Mouse (Mus musculus) ovary, postnatal 36 days (tissue): ENCODE data around the gene Lnx1.

Experiments
- DNase-seq: peaks from one replicate; pipeline ENCODE4 v3.0.0; 2022; ENCODE audit warnings: low spot score, mixed read lengths

The Lnx1 gene

GRCm38 (mm10) chr5:74702766-74703165, at the start of gene Lnx1:
Gene Lnx1, minus strand, starts transcription at chr5:74702912.
- peak; percentile 20 for DNase-seq

- no peak for DNase-seq
Observed at GRCm38 (mm10) chr5:74750501-74750900, 47.8 kb upstream of the Lnx1 start.

- no peak for DNase-seq
Observed at GRCm38 (mm10) chr5:74747476-74747875, 44.8 kb upstream of the Lnx1 start.

- no peak for DNase-seq
Observed at GRCm38 (mm10) chr5:74740951-74741350, 38.2 kb upstream of the Lnx1 start.

GRCm38 (mm10) chr5:74739435-74739834, 36.7 kb upstream of the Lnx1 start:
- DNase-seq: no peak

- DNase-seq: peak; percentile 24
Observed at GRCm38 (mm10) chr5:74738312-74738711, 35.6 kb upstream of the Lnx1 start.

GRCm38 (mm10) chr5:74733885-74734558, 31.3 kb upstream of the Lnx1 start:
- no peak for DNase-seq

GRCm38 (mm10) chr5:74732613-74733012, 29.9 kb upstream of the Lnx1 start:
- no peak for DNase-seq

- no peak for DNase-seq
Observed at GRCm38 (mm10) chr5:74730601-74731000, 27.9 kb upstream of the Lnx1 start.

- DNase-seq: no peak
Observed at GRCm38 (mm10) chr5:74729567-74729966, 26.9 kb upstream of the Lnx1 start.

GRCm38 (mm10) chr5:74728186-74728585, 25.5 kb upstream of the Lnx1 start:
- no peak for DNase-seq

- no peak for DNase-seq
Observed at GRCm38 (mm10) chr5:74727319-74727718, 24.6 kb upstream of the Lnx1 start.

GRCm38 (mm10) chr5:74725541-74725940, 22.8 kb upstream of the Lnx1 start:
- no peak for DNase-seq

- no peak for DNase-seq
Observed at GRCm38 (mm10) chr5:74721816-74722215, 19.1 kb upstream of the Lnx1 start.

- no peak for DNase-seq
Observed at GRCm38 (mm10) chr5:74720661-74721060, 17.9 kb upstream of the Lnx1 start.

GRCm38 (mm10) chr5:74716165-74716564, 13.5 kb upstream of the Lnx1 start:
- DNase-seq: no peak

GRCm38 (mm10) chr5:74712811-74713210, 10.1 kb upstream of the Lnx1 start:
- DNase-seq: no peak

GRCm38 (mm10) chr5:74711988-74712387, 9.3 kb upstream of the Lnx1 start:
- DNase-seq: no peak

- no peak for DNase-seq
Observed at GRCm38 (mm10) chr5:74711056-74711455, 8.3 kb upstream of the Lnx1 start.

- no peak for DNase-seq
Observed at GRCm38 (mm10) chr5:74710181-74710580, 7.5 kb upstream of the Lnx1 start.

GRCm38 (mm10) chr5:74704460-74704790, 1.7 kb upstream of the Lnx1 start:
- DNase-seq: peak; percentile 73

GRCm38 (mm10) chr5:74703741-74704459, 1.2 kb upstream of the Lnx1 start:
- DNase-seq: no peak

- no peak for DNase-seq
Observed at GRCm38 (mm10) chr5:74700918-74701317, 1.8 kb downstream of the Lnx1 start.

- no peak for DNase-seq
Observed at GRCm38 (mm10) chr5:74699673-74700072, 3.0 kb downstream of the Lnx1 start.
